Mouse (Mus musculus) bone marrow, adult 2 months (tissue): Measurements from ENCODE around the gene St8sia1.

ENCODE experiments used
- CTCF ChIP-seq: fragments of 200-500 bp; IDR thresholded peaks from 2 replicates; pipeline ENCODE4 v1.5.1; 2011; ENCODE audit warnings: low read length, control low read depth; ENCODE audit not compliant: control insufficient read depth, insufficient read depth
- POLR2A ChIP-seq: fragments of 200-500 bp; IDR thresholded peaks from 2 replicates; pipeline ENCODE4 v1.6.1; 2011; ENCODE audit warnings: low read depth, mild to moderate bottlenecking, control low read depth, low read length, borderline replicate concordance; ENCODE audit not compliant: control insufficient read depth

GRCm38 (mm10) chr6:142830221-142830620 is 134.0 kb downstream of the St8sia1 start:
- TF ChIP-seq CTCF: no peak
- TF ChIP-seq POLR2A: no peak
